Mouse (Mus musculus) cortical plate, adult 2 months (tissue): Measurements from ENCODE around the gene Ddi2. TPM values are rescaled to one million over a fixed set of nuclear protein-coding genes. Genes with fewer than 3 reads are reported as not detected.
A peak's percentile ranks its signal among the peaks of the same experiment; 100 is the strongest.

ENCODE experiments used
- H3K27ac ChIP-seq: fragments of 200-500 bp; 2 replicates; pipeline ENCODE4 v1.5.1; 2012; ENCODE audit warnings: low read length, control low read depth, inconsistent platforms; ENCODE audit not compliant: insufficient read depth
- H3K4me1 ChIP-seq: fragments of 200-500 bp; 2 replicates; pipeline ENCODE4 v1.6.1; 2011; ENCODE audit warnings: low read length; ENCODE audit not compliant: control insufficient read depth, insufficient read depth
- H3K4me3 ChIP-seq: fragments of 200-500 bp; 2 replicates; pipeline ENCODE4 v1.5.1; 2011; ENCODE audit warnings: mild to moderate bottlenecking, low read length, control low read depth; ENCODE audit not compliant: insufficient read depth
- CTCF ChIP-seq: fragments of 200-500 bp; IDR thresholded peaks from 2 replicates; pipeline ENCODE4 v1.5.1; 2011; ENCODE audit warnings: mild to moderate bottlenecking, control low read depth, low read length; ENCODE audit not compliant: insufficient read depth; ENCODE audit errors: extremely low read depth
- POLR2A ChIP-seq: fragments of 200-500 bp; IDR thresholded peaks from 2 replicates; pipeline ENCODE4 v1.6.1; 2011; ENCODE audit warnings: mild to moderate bottlenecking, low read length, control low read depth; ENCODE audit not compliant: insufficient read depth; ENCODE audit errors: extremely low read depth
- polyA plus RNA-seq: library from polyadenylated mRNA; depleted of rRNA; stranded (reverse); fragments of >200 nt; gene quantifications from 2 replicates; pipeline ENCODE4 v1.2.3, GENCODE M21; 2012

The Ddi2 gene
- polyA plus RNA-seq, 1 experiment, result 20.7 TPM

GRCm38 (mm10) chr4:141746578-141747346 lies 23.5 kb upstream of the Ddi2 start, which contains the start of gene Agmat:
Gene Agmat, plus strand, starts transcription at chr4:141746672.
- H3K4me1 ChIP-seq, result no peaks in the 10 kb centered on the region
- TF ChIP-seq CTCF (no peak), POLR2A (no peak)
- no peak within 1 kb of the TSS for H3K27ac ChIP-seq
- no peak within 1 kb of the TSS for H3K4me3 ChIP-seq

DNA sequence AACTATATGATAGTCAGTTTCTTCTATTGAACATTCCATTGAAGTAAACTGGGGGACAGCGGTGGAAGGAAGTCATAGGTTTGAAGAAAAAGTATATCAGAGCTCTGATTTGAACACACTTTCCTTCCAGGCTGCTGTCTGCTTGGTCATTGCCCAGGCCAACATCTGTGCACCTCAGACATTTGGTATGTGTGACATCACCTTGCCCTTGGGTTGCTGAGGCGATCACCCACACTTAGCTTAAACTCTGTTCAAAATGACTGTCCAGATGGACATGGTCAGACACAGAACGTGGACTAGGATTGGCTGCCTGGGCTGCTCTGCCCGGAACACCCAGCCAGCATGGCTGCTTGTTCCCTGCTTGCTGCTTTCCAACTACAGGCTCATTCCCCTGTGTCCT lies 19.2 kb upstream of the Ddi2 start:
- TF ChIP-seq CTCF (no peak), POLR2A (no peak)
- H3K27ac ChIP-seq, result no peak overlapping the region
- no peak overlapping the region for H3K4me3 ChIP-seq
- H3K4me1 ChIP-seq, result no peaks in the 10 kb centered on the region

DNA sequence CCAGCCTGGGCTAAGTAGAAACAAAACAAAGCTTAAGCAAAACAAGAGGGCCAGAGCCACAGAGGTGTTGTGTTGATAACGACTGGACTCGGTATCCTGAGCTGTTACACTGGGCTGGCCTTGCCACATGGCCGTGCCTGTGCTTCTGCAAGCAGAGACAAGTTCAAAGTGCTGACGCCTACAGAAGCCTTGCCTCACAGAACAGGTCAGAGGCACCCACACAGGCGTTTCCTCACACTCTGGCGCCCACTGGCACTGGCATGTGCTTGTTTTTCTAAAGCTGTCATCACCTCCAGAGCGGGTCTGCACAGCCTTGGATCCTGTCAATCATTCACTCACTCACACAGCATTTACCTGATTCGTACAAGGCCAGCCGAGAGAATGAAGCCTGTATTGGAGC lies 18.6 kb upstream of the Ddi2 start:
- Histone ChIP-seq H3K4me1 (no peaks in the 10 kb centered on the region), H3K4me3 (no peak overlapping the region), H3K27ac (no peak overlapping the region)
- TF ChIP-seq POLR2A (no peak), CTCF (no peak)

DNA sequence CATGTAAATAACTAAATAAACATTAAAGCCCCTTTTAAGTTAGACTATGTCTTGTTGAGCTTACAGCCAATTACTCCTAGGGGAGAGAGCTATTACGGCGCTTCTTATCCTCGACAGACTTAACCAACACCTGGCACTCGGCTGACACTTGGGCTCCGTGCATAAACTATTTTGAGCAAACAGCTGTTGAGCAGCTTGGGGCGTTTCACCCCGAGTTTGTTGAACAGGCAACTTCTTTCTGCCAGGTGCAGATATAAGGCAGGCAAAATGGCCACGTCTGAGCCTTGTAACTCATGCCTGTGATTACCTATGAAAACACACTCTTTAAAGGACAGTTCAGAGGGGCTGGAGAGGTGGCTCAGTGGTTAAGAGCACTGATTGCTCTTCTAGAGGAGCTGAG lies 14.8 kb upstream of the Ddi2 start:
- TF ChIP-seq POLR2A (no peak), CTCF (no peak)
- H3K27ac ChIP-seq, result no peak overlapping the region
- no peaks in the 10 kb centered on the region for H3K4me1 ChIP-seq
- H3K4me3 ChIP-seq, result no peak overlapping the region

GRCm38 (mm10) chr4:141736856-141737255 lies 13.6 kb upstream of the Ddi2 start:
- no peak overlapping the region for H3K4me3 ChIP-seq
- H3K4me1 ChIP-seq, result no peaks in the 10 kb centered on the region
- H3K27ac ChIP-seq, result no peak overlapping the region
- TF ChIP-seq POLR2A (no peak), CTCF (no peak)

DNA sequence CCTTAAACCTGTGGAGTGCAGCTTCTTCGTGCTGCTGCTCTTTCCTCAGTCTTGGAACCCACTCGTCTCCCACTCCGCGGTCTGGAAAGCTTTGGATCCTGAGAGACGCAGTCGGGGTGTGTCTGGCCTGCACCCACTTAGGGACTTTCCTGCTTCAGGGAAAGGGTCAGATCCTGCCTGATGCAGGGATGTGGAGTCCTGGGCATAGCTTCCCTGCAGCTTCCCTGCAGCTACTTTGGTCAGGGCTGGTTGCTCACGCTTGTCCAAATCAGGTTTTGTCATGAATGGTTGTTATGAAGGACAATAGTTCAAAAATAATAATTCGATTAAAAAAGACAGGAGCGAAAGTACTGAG lies 12.0 kb upstream of the Ddi2 start:
- Histone ChIP-seq H3K27ac (no peak overlapping the region), H3K4me3 (peak overlapping the region; percentile 40), H3K4me1 (0 out of 2 replicates have a peak, but pooled peaks cover under 1% of the 10 kb centered on the region)
- no peak for TF ChIP-seq POLR2A
- no peak for TF ChIP-seq CTCF

GRCm38 (mm10) chr4:141734446-141735205 lies 11.4 kb upstream of the Ddi2 start:
- Histone ChIP-seq H3K27ac (no peak overlapping the region), H3K4me1 (peaks cover 3% of the 10 kb centered on the region; the same call in 1 of the 2 replicates), H3K4me3 (peak overlapping the region; percentile 40)
- TF ChIP-seq POLR2A (peak; percentile 83), CTCF (no peak)

GRCm38 (mm10) chr4:141731766-141732165 lies 8.5 kb upstream of the Ddi2 start:
- Histone ChIP-seq H3K27ac (no peak overlapping the region), H3K4me3 (no peak overlapping the region), H3K4me1 (peaks cover 3% of the 10 kb centered on the region; the same call in 1 of the 2 replicates)
- TF ChIP-seq CTCF, result no peak
- TF ChIP-seq POLR2A, result no peak

GRCm38 (mm10) chr4:141730401-141730800 lies 7.2 kb upstream of the Ddi2 start:
- Histone ChIP-seq H3K4me1 (peaks cover 3% of the 10 kb centered on the region; the same call in 1 of the 2 replicates), H3K27ac (no peak overlapping the region), H3K4me3 (no peak overlapping the region)
- no peak for TF ChIP-seq POLR2A
- no peak for TF ChIP-seq CTCF
